Mouse (Mus musculus): ENCODE measurements at regions not wholly inside any gene's neighbourhood (a gene's known extent, or its start where the extent isn't known, plus 50 kb on each side); places are given as distances from the start of the nearest gene placed in this dataset.

- ATAC-seq (ENCODE audit: insufficient read depth, low read depth) (no peak), DNase-seq (ENCODE audit: low spot score) (no peak)
- TF ChIP-seq EP300 (IDR thresholded peaks at IDR 0.05; ENCODE audit: low read depth) (no peak), CTCF (IDR thresholded peaks at IDR 0.05; ENCODE audit: low read depth) (no peak)
- H3K9ac ChIP-seq (replicated peaks; ENCODE audit: low read depth, low read length): no peak overlapping the region
- no peaks in the 10 kb centered on the region for H3K9me3 ChIP-seq (replicated peaks; ENCODE audit: control insufficient read depth, low read length)
- H3K4me1 ChIP-seq (ENCODE audit: control insufficient read depth, insufficient read depth): no peaks in the 10 kb centered on the region
- no peaks in the 10 kb centered on the region for H3K27me3 ChIP-seq (ENCODE audit: control insufficient read depth, insufficient read depth, low read length)
- no peak overlapping the region for H3K4me3 ChIP-seq (ENCODE audit: low read depth, low read length)
- no peak overlapping the region for H3K27ac ChIP-seq (ENCODE audit: low read depth)
- WGBS: 78% methylated on average over 11 of the region's 11 CpGs
- no peaks in the 10 kb centered on the region for H3K36me3 ChIP-seq (replicated peaks; ENCODE audit: control insufficient read depth, insufficient read depth, low read length)
- no peak overlapping the region for H3K4me2 ChIP-seq (ENCODE audit: low read depth, low read length)
These were observed 72.0 kb upstream of the Twist2 start for GRCm38 (mm10) chr1:91729246-91729645.

- H3K9me3 ChIP-seq (replicated peaks; ENCODE audit: control insufficient read depth, low read length): no peaks in the 10 kb centered on the region
- no peak overlapping the region for H3K27ac ChIP-seq (ENCODE audit: low read depth)
- no peaks in the 10 kb centered on the region for H3K4me1 ChIP-seq (ENCODE audit: control insufficient read depth, insufficient read depth)
- H3K9ac ChIP-seq (replicated peaks; ENCODE audit: low read depth, low read length): no peak overlapping the region
- no peaks in the 10 kb centered on the region for H3K36me3 ChIP-seq (replicated peaks; ENCODE audit: control insufficient read depth, insufficient read depth, low read length)
- DNase-seq (ENCODE audit: low spot score) (no peak), ATAC-seq (ENCODE audit: insufficient read depth, low read depth) (no peak)
- TF ChIP-seq EP300 (IDR thresholded peaks at IDR 0.05; ENCODE audit: low read depth) (no peak), CTCF (IDR thresholded peaks at IDR 0.05; ENCODE audit: low read depth) (no peak)
- no peak overlapping the region for H3K4me2 ChIP-seq (ENCODE audit: low read depth, low read length)
- no peak overlapping the region for H3K4me3 ChIP-seq (ENCODE audit: low read depth, low read length)
- H3K27me3 ChIP-seq (ENCODE audit: control insufficient read depth, insufficient read depth, low read length): no peaks in the 10 kb centered on the region
- 67% methylated on average over 2 of the region's 2 CpGs for WGBS
These were observed 71.0 kb upstream of the Twist2 start for GRCm38 (mm10) chr1:91730281-91730680.

DNA sequence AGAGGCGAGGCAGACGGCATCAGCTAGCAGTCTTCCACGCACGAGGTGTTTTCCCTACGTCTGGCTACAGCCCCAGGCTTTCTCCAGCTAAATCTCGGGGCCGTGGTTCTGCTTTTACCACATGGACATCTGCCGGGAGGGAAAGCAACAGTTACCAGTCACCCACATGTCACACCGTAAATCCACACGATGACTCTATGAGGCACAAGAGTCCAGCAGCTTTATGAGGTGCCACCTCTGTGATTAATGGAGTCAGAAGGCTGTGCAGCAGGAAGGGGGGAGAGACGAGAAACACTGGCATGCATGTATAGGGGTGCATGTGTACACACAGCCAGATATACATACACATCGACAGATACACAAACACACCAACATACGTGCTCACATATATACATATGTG lies 69.6 kb upstream of the Twist2 start:
- Histone ChIP-seq H3K27ac (ENCODE audit: low read depth) (no peak overlapping the region), H3K9me3 (replicated peaks; ENCODE audit: control insufficient read depth, low read length) (no peaks in the 10 kb centered on the region), H3K9ac (replicated peaks; ENCODE audit: low read depth, low read length) (no peak overlapping the region), H3K27me3 (ENCODE audit: control insufficient read depth, insufficient read depth, low read length) (no peaks in the 10 kb centered on the region), H3K4me3 (ENCODE audit: low read depth, low read length) (no peak overlapping the region), H3K4me1 (ENCODE audit: control insufficient read depth, insufficient read depth) (no peaks in the 10 kb centered on the region), H3K36me3 (replicated peaks; ENCODE audit: control insufficient read depth, insufficient read depth, low read length) (no peaks in the 10 kb centered on the region), H3K4me2 (ENCODE audit: low read depth, low read length) (no peak overlapping the region)
- no peak for ATAC-seq (ENCODE audit: insufficient read depth, low read depth)
- no peak for DNase-seq (ENCODE audit: low spot score)
- WGBS: 79% methylated on average over 13 of the region's 13 CpGs
- no peak for TF ChIP-seq CTCF (IDR thresholded peaks at IDR 0.05; ENCODE audit: low read depth)
- TF ChIP-seq EP300 (IDR thresholded peaks at IDR 0.05; ENCODE audit: low read depth): no peak

GRCm38 (mm10) chr1:91732461-91732861 lies 68.8 kb upstream of the Twist2 start:
- Histone ChIP-seq H3K27ac (ENCODE audit: low read depth) (no peak overlapping the region), H3K27me3 (ENCODE audit: control insufficient read depth, insufficient read depth, low read length) (no peaks in the 10 kb centered on the region), H3K4me2 (ENCODE audit: low read depth, low read length) (no peak overlapping the region), H3K9ac (replicated peaks; ENCODE audit: low read depth, low read length) (no peak overlapping the region), H3K36me3 (replicated peaks; ENCODE audit: control insufficient read depth, insufficient read depth, low read length) (no peaks in the 10 kb centered on the region), H3K9me3 (replicated peaks; ENCODE audit: control insufficient read depth, low read length) (no peaks in the 10 kb centered on the region), H3K4me3 (ENCODE audit: low read depth, low read length) (no peak overlapping the region), H3K4me1 (ENCODE audit: control insufficient read depth, insufficient read depth) (no peaks in the 10 kb centered on the region)
- DNase-seq (ENCODE audit: low spot score): no peak
- 73% methylated on average over 12 of the region's 12 CpGs for WGBS
- TF ChIP-seq EP300 (IDR thresholded peaks at IDR 0.05; ENCODE audit: low read depth): no peak
- no peak for TF ChIP-seq CTCF (IDR thresholded peaks at IDR 0.05; ENCODE audit: low read depth)
- no peak for ATAC-seq (ENCODE audit: insufficient read depth, low read depth)

DNA sequence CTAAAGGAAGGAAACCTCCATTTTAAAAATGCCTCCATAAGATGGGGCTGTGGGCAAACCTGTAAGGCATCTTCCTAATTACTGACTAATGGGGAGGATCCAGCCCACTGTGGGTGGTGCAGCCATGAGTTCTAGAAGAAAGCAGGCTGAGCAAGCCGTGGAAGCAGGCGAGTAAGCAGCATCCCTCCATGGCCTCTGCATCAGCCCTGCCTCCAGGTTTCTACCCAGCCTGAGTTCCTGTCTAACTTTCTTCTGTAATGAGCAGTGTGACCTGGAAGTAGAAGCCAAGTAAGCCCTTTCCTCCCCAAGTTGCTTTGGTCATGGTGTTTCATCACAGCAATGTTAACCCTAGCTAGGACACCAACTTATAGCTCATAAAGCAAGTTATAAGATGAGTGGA lies 66.5 kb upstream of the Twist2 start:
- no peak for TF ChIP-seq CTCF (IDR thresholded peaks at IDR 0.05; ENCODE audit: low read depth)
- no peak for TF ChIP-seq EP300 (IDR thresholded peaks at IDR 0.05; ENCODE audit: low read depth)
- Histone ChIP-seq H3K4me2 (ENCODE audit: low read depth, low read length) (no peak overlapping the region), H3K36me3 (replicated peaks; ENCODE audit: control insufficient read depth, insufficient read depth, low read length) (no peaks in the 10 kb centered on the region), H3K4me1 (ENCODE audit: control insufficient read depth, insufficient read depth) (no peaks in the 10 kb centered on the region), H3K27me3 (ENCODE audit: control insufficient read depth, insufficient read depth, low read length) (no peaks in the 10 kb centered on the region), H3K27ac (ENCODE audit: low read depth) (no peak overlapping the region), H3K9ac (replicated peaks; ENCODE audit: low read depth, low read length) (no peak overlapping the region), H3K4me3 (ENCODE audit: low read depth, low read length) (no peak overlapping the region), H3K9me3 (replicated peaks; ENCODE audit: control insufficient read depth, low read length) (no peaks in the 10 kb centered on the region)
- WGBS: 85% methylated on average over 2 of the region's 2 CpGs
- DNase-seq (ENCODE audit: low spot score): no peak
- ATAC-seq (ENCODE audit: insufficient read depth, low read depth): no peak

- Histone ChIP-seq H3K9me3 (replicated peaks; ENCODE audit: control insufficient read depth, low read length) (no peaks in the 10 kb centered on the region), H3K9ac (replicated peaks; ENCODE audit: low read depth, low read length) (no peak overlapping the region), H3K4me1 (ENCODE audit: control insufficient read depth, insufficient read depth) (no peaks in the 10 kb centered on the region), H3K27ac (ENCODE audit: low read depth) (no peak overlapping the region), H3K4me3 (ENCODE audit: low read depth, low read length) (no peak overlapping the region), H3K4me2 (ENCODE audit: low read depth, low read length) (no peak overlapping the region), H3K27me3 (ENCODE audit: control insufficient read depth, insufficient read depth, low read length) (no peaks in the 10 kb centered on the region), H3K36me3 (replicated peaks; ENCODE audit: control insufficient read depth, insufficient read depth, low read length) (no peaks in the 10 kb centered on the region)
- WGBS: 59% methylated on average over 4 of the region's 5 CpGs
- no peak for TF ChIP-seq EP300 (IDR thresholded peaks at IDR 0.05; ENCODE audit: low read depth)
- TF ChIP-seq CTCF (IDR thresholded peaks at IDR 0.05; ENCODE audit: low read depth): no peak
- no peak for ATAC-seq (ENCODE audit: insufficient read depth, low read depth)
- DNase-seq (ENCODE audit: low spot score): no peak
These were observed 65.8 kb upstream of the Twist2 start for GRCm38 (mm10) chr1:91735436-91735835.
